Mouse (Mus musculus) intestine, embryonic 16.5 days (tissue): ENCODE results near the gene Spint3. TPM values are rescaled to one million over a fixed set of nuclear protein-coding genes. Genes with fewer than 3 reads are reported as not detected.
"Not testable (repeated sequence)": the region's sequence is repeated elsewhere in the genome, so short reads cannot be mapped to it uniquely, and the experiment has no call there.

ENCODE experiments used
- ATAC-seq: fragments of 200-750 bp; cut with Nextera tagmentation; 2 replicates; pipeline ENCODE4 v1.8.0; 2017; ENCODE audit warnings: moderate TSS enrichment, moderate library complexity
- H3K27ac ChIP-seq: fragments of 300-500 bp; sonication (generic); 2 replicates; pipeline ENCODE4 v1.5.1; 2014; ENCODE audit warnings: mild to moderate bottlenecking, low read length
- H3K27me3 ChIP-seq: fragments of 300-500 bp; sonication (generic); replicated peaks from 2 replicates; pipeline ENCODE4 v1.6.1; 2014; ENCODE audit warnings: low read length, control low read depth, mixed read lengths; ENCODE audit not compliant: control insufficient read depth, insufficient read depth
- H3K36me3 ChIP-seq: fragments of 300-500 bp; sonication (generic); 2 replicates; pipeline ENCODE4 v1.6.1; 2014; ENCODE audit warnings: low read length, control low read depth; ENCODE audit not compliant: control insufficient read depth, insufficient read depth
- H3K4me1 ChIP-seq: fragments of 300-500 bp; sonication (generic); 2 replicates; pipeline ENCODE4 v1.6.1; 2014; ENCODE audit warnings: low read length, control low read depth, mixed read lengths; ENCODE audit not compliant: control insufficient read depth, insufficient read depth
- H3K4me2 ChIP-seq: fragments of 300-500 bp; sonication (generic); 2 replicates; pipeline ENCODE4 v1.6.1; 2014; ENCODE audit warnings: low read depth, low read length, control low read depth
- H3K4me3 ChIP-seq: fragments of 300-500 bp; sonication (generic); 2 replicates; pipeline ENCODE4 v1.5.1; 2014; ENCODE audit warnings: mild to moderate bottlenecking, low read length
- H3K9ac ChIP-seq: fragments of 300-500 bp; sonication (generic); 2 replicates; pipeline ENCODE4 v1.6.1; 2014; ENCODE audit warnings: low read depth, low read length
- H3K9me3 ChIP-seq: fragments of 300-500 bp; sonication (generic); 2 replicates; pipeline ENCODE4 v1.6.1; 2016; ENCODE audit warnings: low read length, control low read depth; ENCODE audit not compliant: control insufficient read depth
- WGBS: fragments of 180-500 bp; shearing (Covaris S2); extraction: QIAGEN DNeasy Blood & Tissue Kit; methylation state at CpG from one replicate; pipeline ENCODE4 v1.1.7; 2014; 5-methylcytosine and 5-hydroxymethylcytosine counted together
- polyA plus RNA-seq: library from polyadenylated mRNA; unstranded; fragments of >200 nt; fragmentation: Nextera tagmentation; extraction: Ambion mirVana; gene quantifications from 2 replicates; pipeline ENCODE4 v1.2.1, GENCODE M21; 2015

The Spint3 gene
- not detected in 2 replicates for polyA plus RNA-seq

- H3K36me3 ChIP-seq, H3K27ac ChIP-seq: not testable (repeated sequence)
- WGBS: 83% methylated on average over 6 of the region's 6 CpGs
These were observed at the start of gene Spint3 for GRCm38 (mm10) chr2:164573359-164573758. TSS of gene Spint3 (minus strand) at chr2:164573459.

GRCm38 (mm10) chr2:164621775-164622174 lies 48.5 kb upstream of the Spint3 start:
- no peaks in the 10 kb centered on the region for H3K36me3 ChIP-seq
- H3K27ac ChIP-seq: no peak overlapping the region
- no peaks in the 10 kb centered on the region for H3K9me3 ChIP-seq
- no peak for ATAC-seq
- H3K4me2 ChIP-seq: no peak overlapping the region
- H3K9ac ChIP-seq: no peak overlapping the region
- no peaks in the 10 kb centered on the region for H3K4me1 ChIP-seq
- no peaks in the 10 kb centered on the region for H3K27me3 ChIP-seq
- H3K4me3 ChIP-seq: no peak overlapping the region
- 84% methylated on average over 4 of the region's 4 CpGs for WGBS

More at GRCm38 (mm10) chr2:164573359-164573758, at the start of gene Spint3:
- H3K4me3 ChIP-seq, H3K9ac ChIP-seq, H3K4me1 ChIP-seq, H3K4me2 ChIP-seq, ATAC-seq, H3K9me3 ChIP-seq, H3K27me3 ChIP-seq: not testable (repeated sequence)

GRCm38 (mm10) chr2:164619050-164619449 lies 45.8 kb upstream of the Spint3 start:
- no peaks in the 10 kb centered on the region for H3K36me3 ChIP-seq
- H3K9me3 ChIP-seq: no peaks in the 10 kb centered on the region
- no peak overlapping the region for H3K27ac ChIP-seq
- no peak overlapping the region for H3K4me3 ChIP-seq
- 68% methylated on average over 5 of the region's 5 CpGs for whole genome bisulfite sequencing
- no peaks in the 10 kb centered on the region for H3K27me3 ChIP-seq
- no peak for ATAC-seq
- H3K4me2 ChIP-seq: no peak overlapping the region
- no peaks in the 10 kb centered on the region for H3K4me1 ChIP-seq
- H3K9ac ChIP-seq: no peak overlapping the region

GRCm38 (mm10) chr2:164615386-164615785 lies 42.1 kb upstream of the Spint3 start:
- Histone ChIP-seq H3K9me3 (no peaks in the 10 kb centered on the region), H3K27me3 (no peaks in the 10 kb centered on the region), H3K9ac (no peak overlapping the region), H3K4me1 (no peaks in the 10 kb centered on the region), H3K4me3 (no peak overlapping the region), H3K4me2 (no peak overlapping the region), H3K27ac (no peak overlapping the region), H3K36me3 (no peaks in the 10 kb centered on the region)
- no peak for ATAC-seq
- 90% methylated on average over 3 of the region's 3 CpGs for WGBS

- 51% methylated on average over 8 of the region's 8 CpGs for WGBS
- not testable (repeated sequence) for H3K36me3 ChIP-seq, H3K4me2 ChIP-seq, H3K9me3 ChIP-seq, ATAC-seq, H3K9ac ChIP-seq, H3K4me3 ChIP-seq, H3K4me1 ChIP-seq, H3K27me3 ChIP-seq, H3K27ac ChIP-seq
These were observed 40.2 kb upstream of the Spint3 start, which contains the start of the genes Wfdc6b and Wfdc8 for GRCm38 (mm10) chr2:164613471-164613870. TSS of gene Wfdc6b (plus strand) at chr2:164613522. TSS of gene Wfdc8 (minus strand) at chr2:164613626.

- Histone ChIP-seq H3K9ac (no peak overlapping the region), H3K36me3 (no peaks in the 10 kb centered on the region), H3K4me3 (no peak overlapping the region), H3K4me1 (no peaks in the 10 kb centered on the region), H3K4me2 (no peak overlapping the region), H3K27me3 (no peaks in the 10 kb centered on the region), H3K9me3 (no peaks in the 10 kb centered on the region), H3K27ac (no peak overlapping the region)
- 76% methylated on average over 6 of the region's 6 CpGs for WGBS
- ATAC-seq: no peak
These were observed 35.5 kb upstream of the Spint3 start for GRCm38 (mm10) chr2:164608781-164609180.

GRCm38 (mm10) chr2:164604411-164604810 lies 31.2 kb upstream of the Spint3 start:
- Histone ChIP-seq H3K9me3 (peaks cover 3% of the 10 kb centered on the region; the same call in 1 of the 2 replicates), H3K9ac (no peak overlapping the region), H3K4me2 (no peak overlapping the region), H3K4me1 (no peaks in the 10 kb centered on the region), H3K27me3 (no peaks in the 10 kb centered on the region), H3K27ac (no peak overlapping the region), H3K36me3 (no peaks in the 10 kb centered on the region), H3K4me3 (no peak overlapping the region)
- ATAC-seq: no peak
- 88% methylated on average over 8 of the region's 8 CpGs for WGBS

- no peaks in the 10 kb centered on the region for H3K27me3 ChIP-seq
- no peaks in the 10 kb centered on the region for H3K4me1 ChIP-seq
- no peak overlapping the region for H3K27ac ChIP-seq
- H3K9me3 ChIP-seq: peaks cover 3% of the 10 kb centered on the region; the same call in 1 of the 2 replicates
- H3K4me2 ChIP-seq: no peak overlapping the region
- H3K36me3 ChIP-seq: no peaks in the 10 kb centered on the region
- H3K9ac ChIP-seq: no peak overlapping the region
- H3K4me3 ChIP-seq: no peak overlapping the region
- WGBS: 93% methylated on average over 3 of the region's 3 CpGs
- ATAC-seq: no peak
These were observed 30.2 kb upstream of the Spint3 start for GRCm38 (mm10) chr2:164603482-164603881.

GRCm38 (mm10) chr2:164600179-164600578 lies 26.9 kb upstream of the Spint3 start:
- ATAC-seq: no peak
- Histone ChIP-seq H3K4me2 (no peak overlapping the region), H3K27ac (no peak overlapping the region), H3K27me3 (no peaks in the 10 kb centered on the region), H3K36me3 (no peaks in the 10 kb centered on the region), H3K4me3 (no peak overlapping the region), H3K9ac (no peak overlapping the region), H3K9me3 (peaks cover 3% of the 10 kb centered on the region; the same call in 1 of the 2 replicates), H3K4me1 (no peaks in the 10 kb centered on the region)
- WGBS: 64% methylated on average over 3 of the region's 3 CpGs

GRCm38 (mm10) chr2:164593494-164593893 lies 20.2 kb upstream of the Spint3 start, which contains the start of gene Eppin:
TSS of gene Eppin (minus strand) at chr2:164593594.
- no peaks in the 10 kb centered on the region for H3K27me3 ChIP-seq
- ATAC-seq: no peak
- no peak within 1 kb of the TSS for H3K4me3 ChIP-seq
- no peak within 1 kb of the TSS for H3K27ac ChIP-seq
- no peaks in the 10 kb centered on the region for H3K9me3 ChIP-seq
- no peak within 1 kb of the TSS for H3K4me2 ChIP-seq
- no peaks in the 10 kb centered on the region for H3K36me3 ChIP-seq
- WGBS: 75% methylated on average over 4 of the region's 4 CpGs
- H3K4me1 ChIP-seq: no peaks in the 10 kb centered on the region
- H3K9ac ChIP-seq: no peak within 1 kb of the TSS
